Mouse (Mus musculus): ENCODE measurements at regions not wholly inside any gene's neighbourhood (a gene's known extent, or its start where the extent isn't known, plus 50 kb on each side); places are given as distances from the start of the nearest gene placed in this dataset.

- DNase-seq (ENCODE audit: low spot score), result no peak
These were observed 56.4 kb downstream of the Cyp26a1 start for GRCm38 (mm10) chr19:37754024-37754423.

DNA sequence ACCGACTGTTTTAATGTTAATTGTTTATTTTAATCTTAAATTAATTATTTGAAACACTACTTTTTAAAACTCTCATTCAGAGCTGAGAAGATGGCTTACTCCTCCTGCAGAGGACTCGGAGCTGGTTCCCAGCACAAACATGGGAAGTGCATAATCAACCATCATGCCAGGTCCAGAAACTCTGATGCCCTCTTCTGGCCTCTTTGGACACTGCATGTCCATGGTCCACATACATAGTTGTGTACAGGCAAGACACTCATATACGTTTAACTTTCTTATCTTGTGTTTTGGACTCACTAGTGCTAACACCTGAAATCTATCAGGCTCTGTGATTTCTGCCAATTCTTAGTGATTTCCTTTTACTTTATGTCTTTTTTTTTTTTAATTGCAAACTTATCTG, 57.8 kb downstream of the Cyp26a1 start:
- DNase-seq (ENCODE audit: low spot score), result no peak

DNA sequence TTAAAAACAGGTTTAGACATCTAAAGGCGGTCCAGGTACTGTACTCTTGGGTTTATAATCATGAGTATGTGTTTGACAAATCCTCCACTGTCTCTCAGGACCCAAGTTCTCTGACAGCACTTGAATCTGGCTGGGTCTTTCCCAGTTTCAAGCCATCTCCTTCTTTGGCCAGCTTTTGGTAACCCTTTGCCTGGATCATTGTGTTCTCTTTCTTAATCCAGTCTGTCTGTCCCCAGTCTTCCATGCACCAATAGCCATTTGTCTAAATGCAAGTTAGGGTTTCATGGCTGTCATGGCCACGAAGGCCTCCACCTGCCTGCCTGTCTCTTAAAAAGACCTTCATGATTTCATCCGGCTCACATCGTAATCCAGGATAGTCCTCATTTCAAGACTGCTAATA, 71.8 kb downstream of the Cyp26a1 start:
- no peak for DNase-seq (ENCODE audit: low spot score)

GRCm38 (mm10) chr19:37771956-37772355, 74.4 kb downstream of the Cyp26a1 start:
- DNase-seq (ENCODE audit: low spot score), result no peak

- DNase-seq (ENCODE audit: low spot score), result no peak
These were observed 77.0 kb downstream of the Cyp26a1 start for GRCm38 (mm10) chr19:37774551-37774950.

- DNase-seq (ENCODE audit: low spot score), result no peak
These were observed 77.4 kb downstream of the Cyp26a1 start for GRCm38 (mm10) chr19:37774966-37775365.

DNA sequence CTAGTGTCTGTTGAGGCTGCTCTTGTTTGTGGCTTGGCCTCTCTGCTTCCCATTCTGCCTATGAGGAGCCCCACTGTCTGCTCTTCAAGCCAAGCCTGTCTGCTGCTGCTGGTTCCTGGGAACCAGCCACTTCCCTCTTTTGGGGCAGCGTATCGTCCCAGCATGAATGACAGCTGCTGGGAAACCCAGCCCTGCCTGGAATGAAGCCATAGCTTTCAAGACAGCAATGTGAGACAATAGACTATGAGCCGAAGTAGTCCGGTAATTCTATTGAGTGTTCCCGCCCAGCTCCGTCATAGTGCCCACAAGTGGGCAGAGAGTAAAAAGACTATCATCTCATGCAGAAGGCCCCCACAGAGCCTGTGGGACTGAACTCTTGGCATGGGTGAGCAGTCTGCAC, 80.4 kb downstream of the Cyp26a1 start:
- DNase-seq (ENCODE audit: low spot score), result no peak

DNA sequence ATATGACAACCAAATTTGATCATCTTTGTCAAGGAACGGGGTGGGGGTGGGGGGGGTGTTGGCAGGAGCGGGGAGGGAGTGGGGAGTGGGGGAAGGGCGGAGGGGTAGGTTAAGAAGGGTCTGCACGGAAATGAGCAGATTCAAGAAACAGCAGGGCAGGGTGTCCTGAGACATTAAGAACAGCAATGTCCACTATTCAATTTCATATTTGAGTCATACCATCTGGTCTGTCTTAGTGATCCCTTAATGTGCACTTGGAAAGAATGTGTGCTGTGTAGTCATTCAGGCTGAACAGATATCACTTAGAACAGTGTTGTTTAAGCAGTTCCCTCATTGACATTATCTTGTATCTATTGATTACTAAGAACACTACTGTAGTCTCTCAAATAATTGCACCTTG, 81.0 kb downstream of the Cyp26a1 start:
- DNase-seq (ENCODE audit: low spot score), result no peak

- DNase-seq (ENCODE audit: low spot score), result no peak
These were observed 90.9 kb downstream of the Cyp26a1 start for GRCm38 (mm10) chr19:37788540-37788939.

DNA sequence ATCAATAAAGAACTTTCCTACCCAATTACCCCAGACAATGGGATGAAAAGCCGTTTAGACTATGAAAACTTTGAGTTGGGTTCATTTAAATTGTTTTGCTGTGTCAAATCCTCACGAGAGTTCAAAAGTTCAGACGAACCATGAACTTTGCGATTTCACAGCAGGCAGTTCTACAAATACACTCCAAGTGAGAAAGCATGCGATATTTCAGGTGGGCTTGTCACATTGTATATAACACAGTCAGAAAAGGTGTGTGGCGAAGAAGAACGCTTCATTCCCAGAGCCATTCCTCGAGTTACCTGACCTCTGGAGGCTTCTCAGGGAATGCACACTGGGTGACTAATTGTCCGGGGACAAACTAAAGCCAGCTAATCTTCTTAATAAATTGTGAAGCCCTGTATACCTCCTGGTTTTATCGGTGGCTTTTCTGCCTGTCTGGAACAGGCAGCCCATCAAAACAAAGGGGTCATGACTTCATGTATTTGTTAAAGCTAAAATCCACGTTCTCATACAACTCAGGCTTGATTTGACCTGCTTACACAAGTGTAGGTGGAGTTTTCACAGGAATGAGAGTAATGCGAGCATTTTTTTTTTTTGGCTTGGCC, 92.1 kb downstream of the Cyp26a1 start:
- DNase-seq (ENCODE audit: low spot score), result no peak

GRCm38 (mm10) chr19:37790281-37791073, 92.9 kb downstream of the Cyp26a1 start:
- DNase-seq (ENCODE audit: low spot score), result no peak

- no peak for DNase-seq (ENCODE audit: low spot score)
These were observed 95.6 kb downstream of the Cyp26a1 start for GRCm38 (mm10) chr19:37793176-37793575.

- peak; percentile 7 for DNase-seq (ENCODE audit: low spot score)
These were observed 98.2 kb downstream of the Cyp26a1 start for GRCm38 (mm10) chr19:37795552-37796343.

- DNase-seq (ENCODE audit: low spot score), result no peak
These were observed 102.6 kb downstream of the Cyp26a1 start for GRCm38 (mm10) chr19:37800161-37800660.

DNA sequence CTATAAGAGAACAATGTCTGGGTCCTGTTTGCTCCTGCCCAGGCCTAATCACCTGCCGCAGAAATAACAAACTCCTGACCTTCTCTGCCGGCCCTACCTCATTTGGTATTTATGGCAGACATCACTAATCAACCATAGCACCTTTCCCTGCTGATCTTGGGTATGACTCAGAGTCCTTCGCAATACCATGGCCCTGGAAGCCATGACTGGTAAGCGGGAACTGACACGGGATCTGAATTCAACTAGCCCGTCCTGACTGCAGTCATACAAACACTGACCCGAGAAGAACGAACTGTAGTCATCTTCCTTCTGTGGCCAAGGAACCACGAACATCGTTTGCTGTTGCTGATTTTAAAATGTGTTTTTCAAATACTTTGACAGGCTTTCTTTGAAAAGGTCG, 112.1 kb downstream of the Cyp26a1 start:
- DNase-seq (ENCODE audit: low spot score), result no peak

GRCm38 (mm10) chr19:37814089-37815073, 116.8 kb downstream of the Cyp26a1 start:
- no peak for DNase-seq (ENCODE audit: low spot score)

GRCm38 (mm10) chr19:37815627-37816026, 118.0 kb downstream of the Cyp26a1 start:
- DNase-seq (ENCODE audit: low spot score), result no peak

DNA sequence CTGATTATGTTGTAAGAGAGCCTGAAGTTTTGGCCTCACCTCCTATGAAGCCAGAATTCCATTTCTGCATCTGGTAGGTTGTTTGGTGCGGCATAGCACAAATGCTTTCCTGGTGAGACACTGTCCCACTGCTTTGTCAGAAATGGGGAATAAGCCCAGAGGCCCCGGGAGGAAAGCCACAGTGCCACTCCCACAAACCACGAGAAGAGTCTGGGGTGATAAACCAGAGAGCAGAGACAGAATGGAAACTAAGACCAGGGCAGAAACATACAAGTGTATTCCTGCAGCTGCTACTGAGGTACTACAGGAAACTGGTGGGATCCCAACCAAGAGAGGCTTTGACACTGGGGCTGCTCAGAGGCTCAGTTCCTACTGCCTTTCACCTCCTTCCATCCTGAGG, 123.6 kb downstream of the Cyp26a1 start:
- no peak for DNase-seq (ENCODE audit: low spot score)

- DNase-seq (ENCODE audit: low spot score), result no peak
These were observed 124.1 kb downstream of the Cyp26a1 start for GRCm38 (mm10) chr19:37821671-37822190.

- DNase-seq (ENCODE audit: low spot score), result no peak
These were observed 126.6 kb downstream of the Cyp26a1 start for GRCm38 (mm10) chr19:37824155-37824554.

GRCm38 (mm10) chr19:37831406-37831805, 133.8 kb downstream of the Cyp26a1 start:
- no peak for DNase-seq (ENCODE audit: low spot score)
